Mouse (Mus musculus) gastrocnemius, adult 18-20 months (tissue): ENCODE measurements around the gene Asb15. TPM values are rescaled to one million over a fixed set of nuclear protein-coding genes. Genes with fewer than 3 reads are reported as not detected.

Experiments used
- DNase-seq: peaks from one replicate; pipeline ENCODE4 v3.0.0; 2021; ENCODE audit warnings: low spot score
- total RNA-seq, 2 experiments: library from RNA; stranded (reverse); gene quantifications; 2 replicates each; pipeline ENCODE4 v1.2.3; 2021

The Asb15 gene
- total RNA-seq, 2 experiments from 2014 or later, result 69.6 to 81.3 TPM

- DNase-seq, result no peak
Observed at GRCm38 (mm10) chr6:24606512-24606911, 78.6 kb downstream of the Asb15 start.

DNA sequence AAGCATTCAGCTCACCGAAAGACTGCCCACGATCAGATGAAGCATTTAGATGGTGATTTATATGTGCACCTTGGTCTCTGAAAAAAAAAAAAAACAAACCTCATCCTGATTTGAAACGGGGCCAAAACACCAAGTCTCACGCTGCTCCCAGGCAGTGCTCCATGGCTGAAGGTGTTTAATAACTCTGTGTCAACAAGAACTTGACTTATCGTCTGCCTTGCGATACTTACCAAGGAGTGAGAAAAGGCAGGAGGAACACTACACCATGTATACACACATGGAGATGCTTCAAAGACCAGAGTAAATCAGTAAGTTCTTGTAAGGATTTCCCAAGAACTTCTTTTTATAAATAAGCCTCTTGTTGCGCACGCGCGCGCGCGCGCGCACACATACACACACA lies 79.6 kb downstream of the Asb15 start:
- peak; percentile 57 for DNase-seq

DNA sequence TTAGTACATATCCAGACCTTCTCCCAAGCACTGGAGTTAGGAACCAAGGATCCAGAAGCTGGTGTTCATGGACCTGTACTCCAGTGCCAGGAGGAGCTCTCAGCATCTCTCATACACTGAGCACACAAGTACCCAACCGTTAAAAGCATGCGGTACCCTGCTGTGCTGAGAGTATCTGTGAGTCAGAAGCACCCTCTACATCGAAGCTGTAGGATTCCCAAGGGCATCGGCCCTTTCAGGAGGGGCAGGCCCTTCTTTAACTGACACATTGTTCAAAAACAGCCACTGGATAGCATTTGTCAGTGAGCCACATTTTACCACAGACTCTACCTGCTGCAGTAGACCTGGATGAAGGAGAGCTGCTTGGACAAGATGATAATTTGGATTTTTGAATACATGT lies 80.2 kb downstream of the Asb15 start:
- DNase-seq, result no peak

DNA sequence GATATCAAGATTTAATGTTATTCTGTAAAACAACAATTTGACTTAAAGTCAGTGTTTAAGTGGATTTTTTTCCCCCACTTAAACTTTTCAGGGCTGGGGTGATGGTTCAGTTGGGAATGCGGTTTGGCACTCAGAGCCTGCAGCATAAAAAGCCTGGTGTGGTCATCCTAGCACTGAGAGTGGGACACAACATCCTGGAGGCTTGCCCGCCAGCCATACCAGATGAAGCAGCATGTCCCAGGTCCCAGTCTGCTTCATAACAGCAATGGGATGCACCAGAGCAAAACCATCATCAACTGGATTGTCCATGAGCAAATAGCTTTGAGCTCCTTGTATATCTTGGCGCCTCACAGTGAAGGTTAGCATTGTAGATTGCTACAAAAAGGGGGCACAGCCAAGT lies 80.7 kb downstream of the Asb15 start:
- DNase-seq, result no peak

GRCm38 (mm10) chr6:24609531-24609930 lies 81.6 kb downstream of the Asb15 start:
- peak; percentile 58 for DNase-seq

DNA sequence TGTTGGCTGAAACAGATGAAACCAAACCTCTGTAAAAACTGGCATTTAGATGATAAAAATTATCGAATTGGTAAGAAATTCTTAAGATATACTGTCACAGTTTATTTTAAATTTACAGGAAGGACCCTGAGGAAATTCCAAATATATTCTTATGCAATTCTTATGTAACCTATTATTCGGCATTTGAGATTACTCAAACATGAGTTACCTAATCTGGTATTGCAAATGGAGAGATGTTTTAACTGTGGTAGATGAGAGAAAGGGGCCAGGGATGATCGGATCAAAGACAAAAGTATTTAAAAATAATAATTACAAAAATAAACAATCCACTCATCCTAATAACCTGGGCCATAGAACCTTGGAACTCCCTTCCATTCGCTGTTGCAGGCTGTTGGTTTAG lies 82.4 kb downstream of the Asb15 start:
- no peak for DNase-seq

GRCm38 (mm10) chr6:24612074-24612755 lies 84.3 kb downstream of the Asb15 start:
- DNase-seq, result peak; percentile 85

- no peak for DNase-seq
Observed at GRCm38 (mm10) chr6:24613346-24613745, 85.4 kb downstream of the Asb15 start.

DNA sequence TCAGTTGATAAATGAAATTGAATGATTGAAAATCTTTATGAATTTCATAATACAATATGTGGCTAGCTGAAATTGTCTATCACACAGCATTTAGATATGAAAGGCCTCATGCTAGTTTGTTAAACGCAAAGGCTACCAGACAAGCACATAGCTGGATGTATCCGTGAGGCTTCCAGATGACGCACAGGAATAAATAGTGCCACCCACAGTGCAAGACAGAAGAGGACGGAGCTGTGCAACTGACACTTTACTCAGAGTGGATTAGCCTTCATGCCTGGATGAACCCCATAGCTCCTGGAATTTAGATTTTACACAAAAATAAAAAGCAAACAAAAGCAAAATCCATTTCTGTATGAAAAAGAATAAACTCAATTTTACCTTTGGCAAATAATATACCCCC lies 86.0 kb downstream of the Asb15 start:
- DNase-seq, result no peak

DNA sequence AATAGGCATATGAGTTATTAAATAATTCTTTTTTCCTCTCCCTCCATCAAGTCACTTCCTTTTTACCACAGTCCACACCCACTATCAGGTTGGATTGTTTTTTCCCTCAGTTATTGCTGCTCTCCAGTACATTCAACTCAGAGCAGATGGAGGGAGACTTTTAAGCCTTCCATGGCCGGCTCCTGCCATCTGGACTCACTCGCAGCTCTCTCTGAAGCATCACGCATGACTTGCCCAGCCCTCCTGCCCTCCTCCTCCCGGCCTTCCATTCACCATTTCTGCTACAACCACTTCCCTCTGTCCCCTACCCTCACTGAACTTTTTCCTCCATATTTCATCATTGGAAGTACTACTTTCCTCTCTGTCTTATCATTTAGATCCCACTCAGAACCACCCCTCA lies 88.8 kb downstream of the Asb15 start:
- no peak for DNase-seq

DNA sequence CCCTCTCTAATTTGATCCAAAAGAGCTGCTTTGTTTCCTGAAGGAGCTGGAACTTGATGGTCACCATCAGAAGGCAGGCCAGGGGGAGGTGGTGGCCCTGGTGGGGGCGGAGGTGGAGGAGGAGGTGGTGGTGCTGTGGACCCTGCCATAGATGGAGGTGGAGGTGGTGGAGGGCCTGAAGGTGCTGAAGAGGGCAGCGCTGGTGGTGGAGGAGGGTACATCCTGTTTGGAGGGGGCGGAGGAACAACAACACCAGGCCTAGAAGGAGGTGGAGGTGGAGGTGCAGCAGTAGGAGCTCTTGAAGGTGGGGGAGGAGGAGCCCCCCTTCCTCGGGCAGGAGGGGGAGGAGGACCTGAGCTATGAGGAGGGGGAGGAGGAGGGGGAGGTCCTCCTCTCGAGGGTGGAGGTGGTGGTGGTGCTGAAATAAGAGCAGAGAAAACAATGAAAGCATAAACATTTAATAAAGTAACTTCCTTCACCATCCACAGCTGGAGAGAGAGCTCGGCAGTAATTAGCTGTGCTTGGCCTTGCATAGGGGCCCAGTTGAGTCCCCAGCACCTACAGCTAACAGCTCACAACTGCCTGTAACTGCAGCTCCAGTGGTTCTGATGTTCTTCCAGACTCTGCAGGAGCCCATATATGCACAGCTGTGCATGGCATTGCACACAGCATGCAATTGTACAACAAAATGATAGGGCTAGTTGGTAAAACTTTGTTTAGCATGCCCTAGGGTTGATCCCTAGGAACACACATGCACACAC lies 91.5 kb downstream of the Asb15 start:
- no peak for DNase-seq

DNA sequence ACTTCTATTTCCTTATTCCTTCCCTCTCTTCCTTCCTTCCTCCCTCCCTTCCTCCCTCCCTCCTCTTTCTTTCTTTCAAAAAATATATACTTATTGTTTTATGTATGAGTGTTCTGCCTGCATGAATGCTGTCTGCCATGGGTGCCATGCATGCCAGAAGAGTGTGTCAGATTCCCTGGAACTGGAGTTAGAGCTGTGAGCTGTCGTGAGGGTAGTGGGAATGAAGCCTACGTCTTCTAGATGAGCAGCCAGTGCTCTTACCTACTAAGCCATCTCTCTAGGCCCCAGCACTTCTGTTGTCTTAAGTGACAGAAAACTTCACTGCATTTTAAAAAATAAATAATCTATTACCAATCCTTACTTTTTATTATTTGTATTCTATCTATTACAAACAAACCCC lies 93.0 kb downstream of the Asb15 start:
- DNase-seq, result no peak

DNA sequence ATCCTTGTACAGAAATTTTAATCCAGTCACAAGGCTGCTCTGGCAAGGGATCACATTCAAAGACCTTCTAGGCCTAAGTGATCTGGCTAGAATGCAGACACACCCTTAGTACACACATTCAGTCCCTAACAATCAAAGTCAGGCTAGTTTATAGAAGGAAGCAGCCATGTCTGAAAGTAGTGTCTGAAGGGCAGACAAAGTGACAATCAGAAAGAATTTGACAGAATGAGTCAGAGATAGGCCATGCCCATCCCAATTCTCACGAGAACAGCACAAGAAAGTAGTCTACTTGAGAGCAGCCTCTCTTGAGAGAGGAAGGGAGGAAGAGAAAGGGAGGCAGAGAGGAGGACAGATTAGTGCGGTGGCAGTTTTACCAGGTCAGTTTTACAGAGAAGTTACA lies 94.2 kb downstream of the Asb15 start:
- no peak for DNase-seq

Other genes with a start within 250 kb of the Asb15 start
- gene Iqub, start 13.1 kb upstream of the Asb15 start, total RNA-seq, result under 1 TPM; 0.19 to 0.23 TPM
- 100 to 1,000 TPM; 639 to 641 TPM for gene Ndufa5, start 131 bp upstream of the Asb15 start, total RNA-seq
- gene Lmod2, start 69.6 kb downstream of the Asb15 start, total RNA-seq, result 100 to 1,000 TPM; 254 to 431 TPM
- gene Wasl, start 136.9 kb downstream of the Asb15 start, total RNA-seq, result 10 to 100 TPM; 14.8 to 18.9 TPM
- not detected for gene Hyal6, start 205.1 kb downstream of the Asb15 start, total RNA-seq
- not detected for gene Hyal4, start 220.2 kb downstream of the Asb15 start, total RNA-seq